Mouse (Mus musculus): ENCODE data around the gene Ltc4s. TPM values are rescaled to one million over a fixed set of nuclear protein-coding genes. Genes with fewer than 3 reads are reported as not detected.

The Ltc4s gene
- polyA plus RNA-seq, 1 experiment, result 1.3 TPM

DNA sequence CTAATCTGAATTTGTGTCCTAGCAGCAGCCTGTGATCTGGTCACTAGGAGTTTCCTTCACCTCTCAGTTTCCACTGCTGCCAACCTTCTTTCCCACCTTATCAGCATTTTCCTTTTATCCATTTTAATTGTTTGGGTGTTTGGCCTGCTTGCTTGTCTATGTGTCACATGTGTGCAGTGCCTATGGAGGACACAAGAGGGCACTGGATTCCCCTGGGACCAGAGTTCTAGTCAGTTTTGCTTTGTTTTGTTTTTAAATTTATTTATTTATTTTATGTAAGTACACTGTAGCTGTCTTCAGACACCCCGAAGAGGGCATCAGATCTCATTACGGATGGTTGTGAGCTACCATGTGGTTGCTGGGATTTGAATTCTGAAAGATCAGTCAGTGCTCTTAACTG lies 30.7 kb upstream of the Ltc4s start:
- H3K36me3 ChIP-seq (ENCODE audit: control insufficient read depth, insufficient read depth), result peaks cover 38% of the 10 kb centered on the region

DNA sequence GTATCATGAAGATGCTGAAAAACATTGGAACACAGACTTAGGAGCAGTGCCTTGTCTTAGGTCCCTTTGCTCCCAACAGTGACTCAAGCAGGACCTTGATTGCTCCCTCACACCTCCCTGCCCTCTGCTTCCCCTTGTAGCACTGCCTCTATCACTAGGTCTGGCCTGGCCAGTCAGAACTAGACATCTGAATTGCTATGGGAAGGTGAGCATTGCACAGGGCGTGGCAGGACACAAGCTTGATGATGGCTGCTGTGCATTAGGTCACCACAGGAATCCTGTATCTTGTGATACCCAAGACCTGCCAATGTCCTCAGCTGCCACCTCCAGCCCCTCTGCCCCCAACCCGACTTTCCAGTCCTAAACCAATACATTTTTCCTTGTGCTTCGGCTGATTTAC lies 28.6 kb upstream of the Ltc4s start:
- TF ChIP-seq FOSL1 (IDR thresholded peaks at IDR 0.05; ENCODE audit: insufficient read depth, low read length, poor library complexity, severe bottlenecking) (no peak), MYOD1 (IDR thresholded peaks at IDR 0.05; ENCODE audit: control insufficient read depth, insufficient read length, low read depth) (no peak), MYOG (IDR thresholded peaks at IDR 0.05; ENCODE audit: control insufficient read depth, extremely low read depth, insufficient read length) (no peak), CTCF (IDR thresholded peaks at IDR 0.05; ENCODE audit: control insufficient read depth, insufficient read depth, insufficient read length) (no peak), CEBPB (IDR thresholded peaks at IDR 0.05; ENCODE audit: low read depth) (no peak), USF1 (IDR thresholded peaks at IDR 0.05; ENCODE audit: low read depth) (no peak), MAX (IDR thresholded peaks at IDR 0.05) (no peak)
- Histone ChIP-seq H3ac (ENCODE audit: control insufficient read depth, insufficient read length, low read depth) (no peak overlapping the region), H3K79me3 (ENCODE audit: low read depth) (peaks cover 37% of the 10 kb centered on the region), H3K79me2 (ENCODE audit: control insufficient read depth, insufficient read depth) (peaks cover 60% of the 10 kb centered on the region), H3K36me3 (ENCODE audit: control insufficient read depth, insufficient read depth) (peaks cover 48% of the 10 kb centered on the region), H3K27me3 (ENCODE audit: control insufficient read depth, insufficient read depth, insufficient read length) (no peaks in the 10 kb centered on the region), H3K4me3 (ENCODE audit: insufficient read depth, poor library complexity, severe bottlenecking) (no peak overlapping the region)

More for the DNA sequence above, 30.7 kb upstream of the Ltc4s start:
- no peak overlapping the region for H3K4me3 ChIP-seq (ENCODE audit: insufficient read depth, poor library complexity, severe bottlenecking)
- H3K27me3 ChIP-seq (ENCODE audit: control insufficient read depth, insufficient read depth, insufficient read length), result no peaks in the 10 kb centered on the region
- H3K79me3 ChIP-seq (ENCODE audit: low read depth), result peaks cover 56% of the 10 kb centered on the region
- no peak for TF ChIP-seq MYOD1 (IDR thresholded peaks at IDR 0.05; ENCODE audit: control insufficient read depth, insufficient read length, low read depth)
- TF ChIP-seq CTCF (IDR thresholded peaks at IDR 0.05; ENCODE audit: control insufficient read depth, insufficient read depth, insufficient read length), result no peak
- no peak for TF ChIP-seq CEBPB (IDR thresholded peaks at IDR 0.05; ENCODE audit: low read depth)
- TF ChIP-seq FOSL1 (IDR thresholded peaks at IDR 0.05; ENCODE audit: insufficient read depth, low read length, poor library complexity, severe bottlenecking), result no peak
- TF ChIP-seq MYOG (IDR thresholded peaks at IDR 0.05; ENCODE audit: control insufficient read depth, extremely low read depth, insufficient read length), result no peak
- no peak overlapping the region for H3ac ChIP-seq (ENCODE audit: control insufficient read depth, insufficient read length, low read depth)
- peaks cover 82% of the 10 kb centered on the region for H3K79me2 ChIP-seq (ENCODE audit: control insufficient read depth, insufficient read depth)

DNA sequence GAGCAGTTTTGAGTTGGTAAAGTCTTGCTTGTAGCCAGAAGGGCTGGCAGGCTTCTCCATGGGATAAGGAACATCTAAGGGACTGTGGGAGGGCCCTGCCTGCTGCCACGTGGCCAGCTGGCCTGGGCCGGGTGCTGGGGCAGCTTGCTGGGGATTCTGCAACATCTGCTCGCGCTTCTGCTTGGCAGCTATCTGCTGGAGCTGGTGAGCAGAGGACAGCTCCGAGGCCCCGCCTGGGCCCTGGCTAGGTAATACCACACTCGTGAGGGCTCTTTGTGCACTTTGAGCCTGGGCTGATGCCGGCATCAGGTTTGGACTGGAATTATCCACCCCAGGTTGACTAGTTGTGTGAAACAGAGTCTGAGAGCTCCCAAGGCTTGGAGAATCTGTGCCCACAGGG lies 27.5 kb upstream of the Ltc4s start:
- no peak for TF ChIP-seq MYOD1 (IDR thresholded peaks at IDR 0.05; ENCODE audit: control insufficient read depth, insufficient read length, low read depth)
- TF ChIP-seq CEBPB (IDR thresholded peaks at IDR 0.05; ENCODE audit: low read depth), result no peak
- Histone ChIP-seq H3K79me3 (ENCODE audit: low read depth) (peaks cover 28% of the 10 kb centered on the region), H3K27me3 (ENCODE audit: control insufficient read depth, insufficient read depth, insufficient read length) (no peaks in the 10 kb centered on the region), H3K36me3 (ENCODE audit: control insufficient read depth, insufficient read depth) (peaks cover 59% of the 10 kb centered on the region), H3ac (ENCODE audit: control insufficient read depth, insufficient read length, low read depth) (no peak overlapping the region), H3K79me2 (ENCODE audit: control insufficient read depth, insufficient read depth) (peaks cover 50% of the 10 kb centered on the region), H3K4me3 (ENCODE audit: insufficient read depth, poor library complexity, severe bottlenecking) (no peak overlapping the region)

DNA sequence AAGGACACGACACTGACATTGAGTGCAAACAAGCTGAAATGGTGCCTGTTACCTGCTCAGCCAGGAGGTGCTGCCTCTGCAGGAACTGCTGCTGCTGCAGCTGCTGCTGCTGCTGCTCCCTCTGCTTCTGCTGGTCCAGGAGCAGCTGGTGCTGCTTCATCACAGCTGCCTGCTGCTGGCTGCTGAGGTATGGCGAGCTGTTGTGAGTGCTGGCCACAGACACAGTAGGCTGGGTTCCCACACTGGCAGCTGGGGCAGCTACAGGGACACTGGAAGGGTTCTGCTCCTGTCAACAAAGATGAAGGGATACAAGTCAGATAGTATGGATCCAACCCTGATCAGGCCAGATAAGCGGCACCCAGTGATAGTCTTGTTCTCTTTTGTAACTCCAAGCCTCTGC lies 24.8 kb upstream of the Ltc4s start:
- H3K4me3 ChIP-seq (ENCODE audit: insufficient read depth, poor library complexity, severe bottlenecking), result no peak overlapping the region
- peaks cover 5% of the 10 kb centered on the region for H3K79me3 ChIP-seq (ENCODE audit: low read depth)
- peaks cover 80% of the 10 kb centered on the region for H3K36me3 ChIP-seq (ENCODE audit: control insufficient read depth, insufficient read depth)
- no peaks in the 10 kb centered on the region for H3K27me3 ChIP-seq (ENCODE audit: control insufficient read depth, insufficient read depth, insufficient read length)
- TF ChIP-seq MYOD1 (IDR thresholded peaks at IDR 0.05; ENCODE audit: control insufficient read depth, insufficient read length, low read depth), result no peak
- no peak for TF ChIP-seq CEBPB (IDR thresholded peaks at IDR 0.05; ENCODE audit: low read depth)
- no peak for TF ChIP-seq MYOG (IDR thresholded peaks at IDR 0.05; ENCODE audit: control insufficient read depth, extremely low read depth, insufficient read length)
- TF ChIP-seq FOSL1 (IDR thresholded peaks at IDR 0.05; ENCODE audit: insufficient read depth, low read length, poor library complexity, severe bottlenecking), result no peak
- H3ac ChIP-seq (ENCODE audit: control insufficient read depth, insufficient read length, low read depth), result no peak overlapping the region
- peaks cover 22% of the 10 kb centered on the region for H3K79me2 ChIP-seq (ENCODE audit: control insufficient read depth, insufficient read depth)

DNA sequence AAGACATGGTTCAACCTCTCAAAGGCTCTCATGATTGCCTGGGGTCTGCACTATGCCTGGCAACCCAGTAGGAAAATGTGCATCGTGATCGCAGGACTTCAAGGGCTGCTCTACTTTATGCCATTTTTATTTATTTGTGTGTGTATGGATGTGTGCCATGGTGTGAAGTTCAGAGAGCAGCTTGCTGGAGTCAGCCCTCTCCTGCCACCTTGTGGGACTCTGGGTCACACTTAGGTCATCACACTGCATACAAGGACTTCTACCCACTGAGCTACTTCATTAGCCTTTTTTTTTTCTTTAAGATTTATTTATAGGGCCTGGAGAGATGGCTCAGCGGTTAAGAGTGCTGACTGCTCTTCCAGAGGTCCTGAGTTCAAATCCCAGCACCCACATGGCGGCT lies 23.6 kb upstream of the Ltc4s start:
- peaks cover 90% of the 10 kb centered on the region for H3K36me3 ChIP-seq (ENCODE audit: control insufficient read depth, insufficient read depth)
- TF ChIP-seq MYOD1 (IDR thresholded peaks at IDR 0.05; ENCODE audit: control insufficient read depth, insufficient read length, low read depth), result no peak
- no peak for TF ChIP-seq MAX (IDR thresholded peaks at IDR 0.05)
- no peak for TF ChIP-seq FOSL1 (IDR thresholded peaks at IDR 0.05; ENCODE audit: insufficient read depth, low read length, poor library complexity, severe bottlenecking)
- no peak for TF ChIP-seq CTCF (IDR thresholded peaks at IDR 0.05; ENCODE audit: control insufficient read depth, insufficient read depth, insufficient read length)
- TF ChIP-seq MYOG (IDR thresholded peaks at IDR 0.05; ENCODE audit: control insufficient read depth, extremely low read depth, insufficient read length), result no peak
- no peak for TF ChIP-seq CEBPB (IDR thresholded peaks at IDR 0.05; ENCODE audit: low read depth)
- no peak for TF ChIP-seq USF1 (IDR thresholded peaks at IDR 0.05; ENCODE audit: low read depth)
- H3K79me2 ChIP-seq (ENCODE audit: control insufficient read depth, insufficient read depth), result peaks cover 11% of the 10 kb centered on the region
- peaks cover 3% of the 10 kb centered on the region for H3K79me3 ChIP-seq (ENCODE audit: low read depth)
- H3K27me3 ChIP-seq (ENCODE audit: control insufficient read depth, insufficient read depth, insufficient read length), result no peaks in the 10 kb centered on the region
- no peak overlapping the region for H3ac ChIP-seq (ENCODE audit: control insufficient read depth, insufficient read length, low read depth)
- no peak overlapping the region for H3K4me3 ChIP-seq (ENCODE audit: insufficient read depth, poor library complexity, severe bottlenecking)

DNA sequence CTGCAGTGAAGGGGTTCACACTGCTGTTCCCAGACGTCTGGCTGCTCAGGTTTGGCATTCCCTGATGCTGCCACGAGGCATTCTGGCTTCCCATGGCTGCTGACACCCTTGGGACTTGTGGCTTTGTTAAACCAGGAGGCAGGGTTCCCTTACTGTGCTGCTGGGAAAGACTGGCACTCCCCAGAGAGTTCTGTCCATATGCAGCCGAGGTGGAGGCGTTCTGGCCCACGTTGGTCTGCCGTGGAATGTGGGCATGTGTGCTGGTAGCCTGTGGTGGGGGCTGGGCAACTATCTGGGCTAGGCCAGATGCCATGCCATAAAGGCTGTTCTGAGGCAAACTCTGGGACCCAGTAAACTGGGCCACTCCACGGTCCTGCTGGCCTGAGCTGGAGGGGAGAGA lies 19.9 kb upstream of the Ltc4s start:
- Histone ChIP-seq H3K36me3 (ENCODE audit: control insufficient read depth, insufficient read depth) (peaks cover 72% of the 10 kb centered on the region), H3K79me2 (ENCODE audit: control insufficient read depth, insufficient read depth) (no peaks in the 10 kb centered on the region), H3K79me3 (ENCODE audit: low read depth) (no peaks in the 10 kb centered on the region), H3K4me3 (ENCODE audit: insufficient read depth, poor library complexity, severe bottlenecking) (no peak overlapping the region), H3ac (ENCODE audit: control insufficient read depth, insufficient read length, low read depth) (no peak overlapping the region), H3K27me3 (ENCODE audit: control insufficient read depth, insufficient read depth, insufficient read length) (no peaks in the 10 kb centered on the region)
- TF ChIP-seq MAX (IDR thresholded peaks at IDR 0.05), result peak; percentile 89
- TF ChIP-seq CTCF (IDR thresholded peaks at IDR 0.05; ENCODE audit: control insufficient read depth, insufficient read depth, insufficient read length), result no peak
- no peak for TF ChIP-seq USF1 (IDR thresholded peaks at IDR 0.05; ENCODE audit: low read depth)

Measured in C2C12 (cell line).